Mouse (Mus musculus): Measurements from ENCODE around the gene Gm2564. TPM values are rescaled to one million over a fixed set of nuclear protein-coding genes. Genes with fewer than 3 reads are reported as not detected.
"Not testable (repeated sequence)": the region's sequence is repeated elsewhere in the genome, so short reads cannot be mapped to it uniquely, and the experiment has no call there.

Gene Gm2564
- total RNA-seq (2018; cell fraction: chromatin; rRNA removed) = not detected
- not detected for total RNA-seq (2018; cell fraction: cytosol; rRNA removed)
- under 1 TPM in 1 of 26 experiments, not detected in 25; 0.83 TPM for total RNA-seq (2018; cell fraction: nucleus; rRNA removed)
- polyA plus RNA-seq (2018) = not detected in 3 replicates

GRCm38 (mm10) chr4:42629419-42629818, at the start of gene Gm2564:
Gm2564 (plus strand) TSS chr4:42629719.
- H3K27ac ChIP-seq; H3K79me2 ChIP-seq (ENCODE audit: inconsistent target); H3K4me3 ChIP-seq (ENCODE audit: inconsistent target); H3K36me3 ChIP-seq (ENCODE audit: inconsistent target): not testable (repeated sequence)
- WGBS (ENCODE audit: missing documents) = no CpG with 5 or more reads among the region's 8 CpGs

DNA sequence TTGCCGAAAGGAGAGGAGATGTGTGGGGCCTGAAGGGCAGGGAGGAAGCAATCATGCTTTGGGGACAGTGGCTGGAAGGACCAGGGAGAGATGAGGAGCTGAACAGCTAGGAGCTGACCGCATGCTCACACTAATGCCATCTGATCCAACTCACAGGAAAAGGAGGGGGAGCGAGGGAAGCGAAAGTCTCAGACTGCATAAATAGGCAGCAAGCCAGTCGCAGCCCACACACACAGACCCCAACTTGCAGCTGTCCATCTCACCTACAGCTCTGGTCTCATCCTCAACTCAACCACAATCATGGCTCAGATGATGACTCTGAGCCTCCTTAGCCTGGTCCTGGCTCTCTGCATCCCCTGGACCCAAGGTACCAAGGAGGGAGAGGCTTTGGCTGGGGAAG, 17.6 kb upstream of the Gm2564 start, which contains the start of gene Gm10591:
Gm10591 (plus strand) TSS at position 301 of the 400 bp plus-strand sequence.
- WGBS (ENCODE audit: missing documents) = no CpG with 5 or more reads among the region's 5 CpGs
- not testable (repeated sequence) for H3K27ac ChIP-seq; H3K4me3 ChIP-seq (ENCODE audit: inconsistent target); H3K79me2 ChIP-seq (ENCODE audit: inconsistent target); H3K36me3 ChIP-seq (ENCODE audit: inconsistent target)

DNA sequence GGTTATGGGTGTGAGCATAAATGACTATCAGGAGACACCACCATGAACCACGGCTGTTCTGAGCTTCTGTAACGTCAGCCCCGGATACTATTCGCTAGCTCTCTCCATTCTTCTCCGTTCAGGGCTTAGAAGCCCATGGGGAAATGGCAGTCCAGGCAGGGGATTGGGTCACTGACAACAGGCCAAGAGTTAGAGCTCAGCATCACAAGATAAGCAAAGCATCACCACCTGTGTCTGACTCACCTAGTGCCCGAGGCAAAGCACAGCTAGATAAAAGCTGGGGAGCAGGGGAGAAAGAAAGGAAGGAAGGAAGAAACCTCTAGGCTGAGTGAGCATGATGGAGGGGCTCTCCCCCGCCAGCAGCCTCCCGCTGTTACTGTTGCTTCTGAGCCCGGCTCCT, 25.4 kb downstream of the Gm2564 start, which contains the start of gene Ccl27b:
Ccl27b (plus strand) TSS at position 301 of the 400 bp plus-strand sequence.
- not testable (repeated sequence) for H3K4me3 ChIP-seq (ENCODE audit: inconsistent target); H3K36me3 ChIP-seq (ENCODE audit: inconsistent target); H3K27ac ChIP-seq; H3K79me2 ChIP-seq (ENCODE audit: inconsistent target)
- no CpG with 5 or more reads among the region's 9 CpGs for WGBS (ENCODE audit: missing documents)

DNA sequence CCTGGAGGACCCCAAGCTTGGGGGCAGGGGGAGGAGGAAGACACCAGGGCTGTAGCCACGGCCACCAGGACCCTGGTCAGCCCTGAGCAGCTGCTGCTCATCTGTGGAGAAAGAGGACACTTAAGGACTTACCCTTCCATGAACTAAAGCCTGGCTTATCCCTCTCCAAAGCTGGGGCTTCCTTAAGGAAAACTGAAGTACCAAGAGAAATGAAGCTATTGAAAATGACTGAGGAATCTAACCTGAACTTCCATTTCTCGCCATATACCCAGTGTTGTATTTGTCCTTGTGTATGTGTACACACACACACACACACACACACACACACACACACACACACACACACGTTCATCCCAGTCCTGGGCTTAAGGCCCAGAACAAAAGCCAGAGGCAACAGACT, 32.3 kb downstream of the Gm2564 start, which contains the start of gene Il11ra2:
Il11ra2 (minus strand) TSS at position 101 of the 400 bp plus-strand sequence.
- not testable (repeated sequence) for H3K79me2 ChIP-seq (ENCODE audit: inconsistent target); H3K36me3 ChIP-seq (ENCODE audit: inconsistent target); H3K4me3 ChIP-seq (ENCODE audit: inconsistent target); H3K27ac ChIP-seq
- WGBS (ENCODE audit: missing documents) = no CpG with 5 or more reads among the region's 3 CpGs

DNA sequence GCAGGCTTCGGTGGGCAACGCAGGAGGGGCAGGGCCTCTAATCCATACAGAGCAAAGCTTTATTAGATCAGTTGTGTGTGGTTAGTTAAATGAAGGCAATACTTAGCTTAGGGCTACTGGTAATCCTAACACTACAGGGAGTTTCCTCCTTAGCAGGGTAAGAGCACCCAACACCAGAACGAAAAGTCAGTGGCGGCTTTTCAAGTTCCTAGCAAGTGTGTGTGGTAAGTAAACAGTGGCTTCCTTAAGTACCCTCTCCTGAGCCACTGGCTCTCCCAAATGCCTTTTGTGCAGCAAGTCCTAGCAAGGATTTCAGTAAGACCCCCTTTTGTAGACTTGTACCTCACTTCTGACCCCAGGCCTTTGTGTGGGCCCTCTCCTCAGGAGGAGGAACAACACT, 45.9 kb downstream of the Gm2564 start:
- no CpG with 5 or more reads among the region's 4 CpGs for WGBS (ENCODE audit: missing documents)
- not testable (repeated sequence) for H3K4me3 ChIP-seq (ENCODE audit: inconsistent target); H3K27ac ChIP-seq; H3K36me3 ChIP-seq (ENCODE audit: inconsistent target); H3K79me2 ChIP-seq (ENCODE audit: inconsistent target)

DNA sequence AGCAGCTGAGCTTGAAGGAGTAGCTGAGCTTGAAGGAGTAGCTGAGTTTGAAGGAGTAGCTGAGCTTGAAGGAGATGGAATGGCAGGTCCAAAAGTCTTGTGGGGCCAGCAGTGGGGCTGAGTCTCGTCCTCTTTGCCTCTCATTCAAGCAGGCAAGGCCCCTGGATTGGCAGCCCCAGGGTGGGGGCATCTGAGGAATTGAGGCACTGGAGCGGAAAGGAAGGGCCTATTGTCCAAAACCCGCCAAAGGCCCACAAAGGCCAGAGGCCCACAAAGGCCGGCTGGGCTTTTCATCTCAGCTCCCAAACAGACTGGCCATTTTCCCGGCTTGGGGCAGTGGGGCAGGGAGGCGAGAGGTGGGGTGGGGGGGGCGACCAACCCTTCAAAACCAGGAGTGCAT, 49.8 kb downstream of the Gm2564 start:
- WGBS (ENCODE audit: missing documents) = no CpG with 5 or more reads among the region's 7 CpGs
- not testable (repeated sequence) for H3K36me3 ChIP-seq (ENCODE audit: inconsistent target); H3K27ac ChIP-seq; H3K4me3 ChIP-seq (ENCODE audit: inconsistent target); H3K79me2 ChIP-seq (ENCODE audit: inconsistent target)

DNA sequence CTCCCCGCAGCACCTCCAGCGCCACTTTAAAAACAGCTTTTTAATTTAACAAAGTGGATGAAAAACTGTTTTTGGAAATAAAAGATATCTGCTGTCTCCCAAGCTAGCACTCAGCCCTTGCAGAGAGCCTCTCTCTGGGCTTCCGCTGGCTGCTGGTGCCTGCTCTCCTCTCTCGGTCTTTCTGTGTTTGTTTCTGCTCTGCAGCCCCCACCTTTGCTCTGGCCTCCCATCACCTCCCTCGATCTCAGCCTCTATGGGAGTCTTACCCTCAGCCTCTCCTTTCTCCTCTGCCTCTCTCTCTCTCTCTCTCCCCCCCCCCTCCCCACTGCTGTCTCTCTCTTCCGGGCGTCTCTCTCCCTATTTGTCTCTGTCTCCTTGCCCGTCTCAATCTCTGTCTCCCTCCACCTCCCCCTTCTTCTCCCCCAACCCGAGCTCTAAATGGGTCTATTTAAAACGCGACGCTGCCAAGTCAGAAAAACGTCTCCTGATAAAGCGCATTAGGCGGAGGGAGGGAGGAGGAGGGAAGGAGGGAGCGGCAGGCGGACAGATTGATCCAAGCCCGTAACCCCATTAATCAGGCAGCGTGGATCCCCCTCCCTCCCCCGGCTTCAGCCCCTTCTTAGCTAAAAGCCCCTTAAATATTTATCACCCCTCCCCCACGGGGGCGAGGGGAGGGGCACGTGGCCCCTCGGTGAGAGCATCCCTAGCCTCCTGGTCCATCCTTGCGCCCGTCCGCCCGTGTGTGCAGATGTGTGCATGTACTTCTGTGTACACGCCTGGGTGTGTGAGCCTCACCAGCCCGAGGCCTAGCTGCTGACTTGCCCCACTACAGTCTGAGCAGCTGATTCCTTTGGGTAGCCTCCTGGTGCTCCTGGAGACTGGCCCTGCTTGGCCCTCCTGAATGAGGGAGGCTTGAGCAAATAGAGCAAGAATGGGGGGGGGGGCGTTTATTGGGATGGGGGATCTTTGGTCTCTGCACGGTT, 51.1 kb downstream of the Gm2564 start:
- H3K36me3 ChIP-seq (ENCODE audit: inconsistent target) = not testable (repeated sequence)

More for the DNA sequence above, 51.1 kb downstream of the Gm2564 start:
- not testable (repeated sequence) for H3K79me2 ChIP-seq (ENCODE audit: inconsistent target); H3K27ac ChIP-seq; H3K4me3 ChIP-seq (ENCODE audit: inconsistent target)
- no CpG with 5 or more reads among the region's 32 CpGs for WGBS (ENCODE audit: missing documents)

Other genes starting within 250 kb of the Gm2564 start
- gene Gm21586, start 190.3 kb upstream of the Gm2564 start, polyA plus RNA-seq (2018) = not detected in 3 replicates
- not detected in 3 replicates for gene Gm2163, start 163.0 kb upstream of the Gm2564 start, polyA plus RNA-seq (2018)
- gene Fam205a2, start 101.5 kb upstream of the Gm2564 start, polyA plus RNA-seq (2018) = not detected in 3 replicates
- not detected in 3 replicates for gene Gm10591, start 17.5 kb upstream of the Gm2564 start, polyA plus RNA-seq (2018)
- gene Ccl27b, start 25.5 kb downstream of the Gm2564 start, polyA plus RNA-seq (2018) = not detected in 3 replicates
- not detected in 3 replicates for gene Il11ra2, start 32.2 kb downstream of the Gm2564 start, polyA plus RNA-seq (2018)
- not detected in 3 replicates for gene 4930578G10Rik, start 105.8 kb downstream of the Gm2564 start, polyA plus RNA-seq (2018)
- gene Ccl19, start 126.9 kb downstream of the Gm2564 start, polyA plus RNA-seq (2018) = not detected in 3 replicates
- not detected in 3 replicates for gene Ccl21a, start 144.3 kb downstream of the Gm2564 start, polyA plus RNA-seq (2018)
- gene Fam205a1, start 224.2 kb downstream of the Gm2564 start, polyA plus RNA-seq (2018) = not detected in 3 replicates
- gene Gm12394, start 227.1 kb downstream of the Gm2564 start, polyA plus RNA-seq (2018) = not detected in 3 replicates
- gene Fam205c, start 244.5 kb downstream of the Gm2564 start, polyA plus RNA-seq (2018) = not detected in 3 replicates